Mouse (Mus musculus) heart, adult 2 months (tissue): Measurements from ENCODE around the gene Cep170b. TPM values are rescaled to one million over a fixed set of nuclear protein-coding genes. Genes with fewer than 3 reads are reported as not detected.

Source experiments
- DNase-seq, 2 experiments: peaks; one replicate each; pipeline ENCODE4 v3.0.0; 2021
- H3K27ac ChIP-seq: fragments of 200-600 bp; 2 replicates; pipeline ENCODE4 v1.8.1; 2022
- H3K27me3 ChIP-seq: fragments of 200-500 bp; 2 replicates; pipeline ENCODE4 v1.6.1; 2012; ENCODE audit warnings: mild to moderate bottlenecking, low read length, inconsistent platforms, mixed read lengths; ENCODE audit not compliant: control insufficient read depth, insufficient read depth
- H3K36me3 ChIP-seq: fragments of 200-500 bp; 2 replicates; pipeline ENCODE4 v1.6.1; 2012; ENCODE audit warnings: low read length, inconsistent platforms; ENCODE audit not compliant: control insufficient read depth, insufficient read depth
- H3K4me1 ChIP-seq: fragments of 200-500 bp; 2 replicates; pipeline ENCODE4 v1.6.1; 2011; ENCODE audit warnings: low read length; ENCODE audit not compliant: control insufficient read depth, insufficient read depth
- H3K4me3 ChIP-seq: fragments of 200-600 bp; 2 replicates; pipeline ENCODE4 v1.8.1; 2022
- H3K79me2 ChIP-seq: fragments of 200-500 bp; replicated peaks from 2 replicates; pipeline ENCODE4 v1.6.1; 2012; ENCODE audit warnings: mild to moderate bottlenecking, inconsistent platforms, low read length, moderate library complexity, mixed read lengths; ENCODE audit not compliant: control insufficient read depth, insufficient read depth
- H3K9ac ChIP-seq: fragments of 200-500 bp; 2 replicates; pipeline ENCODE4 v1.6.1; 2012; ENCODE audit warnings: low read depth, mild to moderate bottlenecking, control low read depth, inconsistent platforms, low read length, mixed read lengths
- CTCF ChIP-seq: fragments of 200-600 bp; IDR thresholded peaks from 2 replicates; pipeline ENCODE4 v1.8.1; 2022; ENCODE audit warnings: antibody characterized with exemption, mild to moderate bottlenecking, moderate library complexity
- EP300 ChIP-seq: fragments of 200-500 bp; IDR thresholded peaks from 2 replicates; pipeline ENCODE4 v1.6.1; 2011; ENCODE audit warnings: low read depth, low read length, control low read depth; ENCODE audit not compliant: insufficient read depth
- POLR2A ChIP-seq: fragments of 200-500 bp; IDR thresholded peaks from 2 replicates; pipeline ENCODE4 v1.6.1; 2011; ENCODE audit warnings: mild to moderate bottlenecking, low read depth, low read length, control low read depth; ENCODE audit not compliant: insufficient read depth
- WGBS: fragments of 180-500 bp; shearing (Covaris S2); methylation state at CpG from one replicate; pipeline ENCODE4 v1.1.7; 2018; 5-methylcytosine and 5-hydroxymethylcytosine counted together
- intact Hi-C: fragments of 180-260 bp; cut with DNase I; formaldehyde crosslinking; loops from one replicate; pipeline ENCODE4 v1.15.1; 2025
- polyA plus RNA-seq: library from polyadenylated mRNA; depleted of rRNA; stranded (reverse); fragments of >200 nt; gene quantifications from 2 replicates; pipeline ENCODE4 v1.2.3, GENCODE M21; 2012
- total RNA-seq, 2 experiments: library from RNA; stranded (reverse); gene quantifications; 2 replicates each; pipeline ENCODE4 v1.2.3; 2021

The Cep170b gene
- total and polyA plus RNA-seq, 3 experiments: 10.7 to 11.5 (median 10.8) TPM

GRCm38 (mm10) chr12:112737761-112738160 is 17.5 kb downstream of the Cep170b start:
- 92% methylated on average over 14 of the region's 14 CpGs for WGBS
- peak in 1 of 2 experiments; percentile 18 for DNase-seq
- H3K36me3 ChIP-seq: no peaks in the 10 kb centered on the region

GRCm38 (mm10) chr12:112738281-112739022 is 18.2 kb downstream of the Cep170b start:
- no peaks in the 10 kb centered on the region for H3K36me3 ChIP-seq

More at GRCm38 (mm10) chr12:112737761-112738160, 17.5 kb downstream of the Cep170b start:
- Histone ChIP-seq H3K4me1 (peaks cover 4% of the 10 kb centered on the region), H3K27me3 (no peaks in the 10 kb centered on the region), H3K4me3 (no peak overlapping the region), H3K9ac (no peak overlapping the region), H3K27ac (no peak overlapping the region), H3K79me2 (no peaks in the 10 kb centered on the region)
- intact Hi-C loops: no loop called here
- TF ChIP-seq POLR2A (no peak), CTCF (no peak), EP300 (no peak)

GRCm38 (mm10) chr12:112739023-112739568 is 18.8 kb downstream of the Cep170b start:
- Histone ChIP-seq H3K27me3 (no peaks in the 10 kb centered on the region), H3K36me3 (no peaks in the 10 kb centered on the region), H3K4me3 (no peak overlapping the region), H3K27ac (no peak overlapping the region), H3K9ac (no peak overlapping the region), H3K4me1 (peaks cover 7% of the 10 kb centered on the region), H3K79me2 (no peaks in the 10 kb centered on the region)
- intact Hi-C loops: no loop called here
- DNase-seq: peak in 1 of 2 experiments; percentile 12
- TF ChIP-seq POLR2A (no peak), EP300 (no peak), CTCF (no peak)
- 90% methylated on average over 24 of the region's 24 CpGs for WGBS

More at GRCm38 (mm10) chr12:112738281-112739022, 18.2 kb downstream of the Cep170b start:
- no peak overlapping the region for H3K4me3 ChIP-seq
- H3K27ac ChIP-seq: no peak overlapping the region
- 92% methylated on average over 31 of the region's 31 CpGs for WGBS
- no peaks in the 10 kb centered on the region for H3K27me3 ChIP-seq
- no peaks in the 10 kb centered on the region for H3K79me2 ChIP-seq
- peaks cover 4% of the 10 kb centered on the region for H3K4me1 ChIP-seq
- H3K9ac ChIP-seq: no peak overlapping the region
- TF ChIP-seq EP300 (no peak), POLR2A (no peak), CTCF (no peak)
- peak in 1 of 2 experiments; percentile 20 for DNase-seq
- intact Hi-C loops: no loop called here

GRCm38 (mm10) chr12:112742768-112743167 is 22.5 kb downstream of the Cep170b start:
- Histone ChIP-seq H3K79me2 (no peaks in the 10 kb centered on the region), H3K4me3 (peak overlapping the region; percentile 32), H3K4me1 (peaks cover 7% of the 10 kb centered on the region), H3K36me3 (no peaks in the 10 kb centered on the region), H3K27me3 (no peaks in the 10 kb centered on the region), H3K9ac (peak overlapping the region; percentile 45), H3K27ac (peak overlapping the region; percentile 90)
- WGBS: 32% methylated on average over 6 of the region's 6 CpGs
- peak; percentile 57 to 66 for DNase-seq
- peak; percentile 14; the same call in 1 of the 2 replicates for TF ChIP-seq POLR2A
- TF ChIP-seq EP300: no peak
- no peak for TF ChIP-seq CTCF
- intact Hi-C loops: no loop called here

GRCm38 (mm10) chr12:112743168-112743975 is 23.1 kb downstream of the Cep170b start:
- H3K27me3 ChIP-seq: no peaks in the 10 kb centered on the region
- peaks cover 7% of the 10 kb centered on the region for H3K4me1 ChIP-seq
- peak overlapping the region; percentile 90 for H3K27ac ChIP-seq
- no peaks in the 10 kb centered on the region for H3K36me3 ChIP-seq
- intact Hi-C loops: no loop called here
- 27% methylated on average over 25 of the region's 25 CpGs for WGBS
- TF ChIP-seq EP300 (peak; percentile 68), CTCF (no peak; the same call in 1 of the 2 replicates), POLR2A (peak; percentile 37; the same call in 1 of the 2 replicates)
- peak overlapping the region; percentile 32 for H3K4me3 ChIP-seq
- DNase-seq: peak; percentile 85 to 87
- H3K79me2 ChIP-seq: no peaks in the 10 kb centered on the region
- H3K9ac ChIP-seq: peak overlapping the region; percentile 45
